Mouse (Mus musculus) kidney, postnatal 0 days (tissue): ENCODE data around the gene Fam131a. TPM values are rescaled to one million over a fixed set of nuclear protein-coding genes. Genes with fewer than 3 reads are reported as not detected.

Source experiments
- ATAC-seq: fragments of 200-750 bp; cut with Nextera tagmentation; replicated peaks from 2 replicates; pipeline ENCODE4 v1.8.0; 2017; ENCODE audit warnings: low read depth, moderate number of reproducible peaks, moderate TSS enrichment, moderate library complexity; ENCODE audit not compliant: low FRiP score
- DNase-seq: peaks from one replicate; pipeline ENCODE4 v3.0.0-alpha.2; 2016; ENCODE audit warnings: low spot score
- H3K27ac ChIP-seq: fragments of 300-500 bp; sonication (generic); 2 replicates; pipeline ENCODE4 v1.5.1; 2014; ENCODE audit warnings: mild to moderate bottlenecking
- H3K27me3 ChIP-seq: fragments of 300-500 bp; sonication (generic); 2 replicates; pipeline ENCODE4 v1.6.1; 2014; ENCODE audit warnings: low read length, mixed read lengths; ENCODE audit not compliant: insufficient read depth
- H3K36me3 ChIP-seq: fragments of 300-500 bp; sonication (generic); 2 replicates; pipeline ENCODE4 v1.6.1; 2014; ENCODE audit warnings: low read length, mixed read lengths; ENCODE audit not compliant: insufficient read depth
- H3K4me1 ChIP-seq: fragments of 300-500 bp; sonication (generic); replicated peaks from 2 replicates; pipeline ENCODE4 v1.6.1; 2014; ENCODE audit warnings: antibody characterized with exemption, low read length, mixed read lengths; ENCODE audit not compliant: insufficient read depth
- H3K4me2 ChIP-seq: fragments of 300-500 bp; sonication (generic); 2 replicates; pipeline ENCODE4 v1.6.1; 2014; ENCODE audit warnings: mild to moderate bottlenecking, low read length, moderate library complexity, mixed read lengths
- H3K4me3 ChIP-seq: fragments of 300-500 bp; sonication (generic); replicated peaks from 2 replicates; pipeline ENCODE4 v1.5.1; 2014; ENCODE audit warnings: low read depth, low read length
- H3K9ac ChIP-seq: fragments of 300-500 bp; sonication (generic); 2 replicates; pipeline ENCODE4 v1.6.1; 2014; ENCODE audit warnings: low read depth, low read length
- H3K9me3 ChIP-seq: fragments of 300-500 bp; sonication (generic); replicated peaks from 2 replicates; pipeline ENCODE4 v1.6.1; 2016; ENCODE audit warnings: low read length, inconsistent platforms, mixed read lengths
- CTCF ChIP-seq: IDR thresholded peaks from 2 replicates; pipeline ENCODE4 v1.5.1; 2016; ENCODE audit warnings: antibody characterized with exemption, low read depth, mild to moderate bottlenecking, moderate library complexity
- WGBS: fragments of 180-500 bp; shearing (Covaris S2); extraction: QIAGEN DNeasy Blood & Tissue Kit; methylation state at CpG from one replicate; pipeline ENCODE4 v1.1.7; 2014; 5-methylcytosine and 5-hydroxymethylcytosine counted together
- polyA plus RNA-seq: library from polyadenylated mRNA; unstranded; fragments of >200 nt; fragmentation: Nextera tagmentation; extraction: Ambion mirVana; gene quantifications from 2 replicates; pipeline ENCODE4 v1.2.1, GENCODE M21; 2015

Fam131a gene
- polyA plus RNA-seq, 1 experiment from 2014 or later = 6.9 TPM

DNA sequence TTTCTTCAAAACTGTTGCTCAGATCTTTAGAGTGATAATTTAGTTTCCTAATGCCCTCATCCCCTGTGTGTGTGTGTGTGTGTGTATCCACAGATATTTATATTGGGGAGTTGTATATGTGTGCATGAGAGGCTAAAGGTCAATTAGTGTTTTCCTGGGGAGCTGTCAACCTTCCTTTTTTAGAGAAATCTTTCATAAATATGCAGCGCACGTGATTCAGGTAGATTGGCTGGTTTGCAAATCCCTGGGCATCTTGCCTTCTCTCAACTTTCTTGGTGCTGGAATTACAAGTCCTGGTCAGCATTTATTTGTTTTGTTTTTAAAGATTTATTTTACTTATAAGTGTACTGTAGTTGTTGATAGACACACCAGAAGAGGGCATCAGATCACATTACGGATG lies 22.8 kb upstream of the Fam131a start:
- Histone ChIP-seq H3K9me3 (no peaks in the 10 kb centered on the region), H3K36me3 (peaks cover 9% of the 10 kb centered on the region; the same call in 1 of the 2 replicates), H3K4me1 (peaks cover 7% of the 10 kb centered on the region; the same call in 1 of the 2 replicates), H3K4me2 (no peak overlapping the region), H3K27me3 (no peaks in the 10 kb centered on the region), H3K27ac (no peak overlapping the region), H3K4me3 (no peak overlapping the region), H3K9ac (no peak overlapping the region)
- no peak for TF ChIP-seq CTCF
- no peak for DNase-seq
- WGBS = 80% methylated on average over 3 of the region's 3 CpGs
- no peak for ATAC-seq

DNA sequence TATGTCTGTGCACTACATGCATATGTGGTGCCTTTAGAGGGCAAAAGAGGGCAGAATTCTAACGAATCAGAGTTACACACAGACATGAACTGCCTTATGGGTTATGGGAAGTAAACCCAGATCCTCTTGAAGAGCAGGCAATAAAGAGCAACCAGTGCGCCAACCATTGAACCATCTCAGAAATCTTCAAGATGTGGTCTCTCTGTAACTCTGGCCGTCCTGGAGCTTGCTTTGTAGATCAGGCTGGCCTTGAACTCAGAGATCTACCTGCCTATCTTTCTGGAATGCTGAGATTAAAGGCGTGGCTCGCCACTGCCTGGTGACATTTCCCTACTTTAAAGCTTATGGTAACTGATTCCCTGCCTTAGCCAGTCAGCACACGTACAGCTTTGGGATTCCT lies 21.2 kb upstream of the Fam131a start:
- Histone ChIP-seq H3K36me3 (peaks cover 21% of the 10 kb centered on the region; the same call in 1 of the 2 replicates), H3K9ac (no peak overlapping the region), H3K4me1 (peaks cover 7% of the 10 kb centered on the region; the same call in 1 of the 2 replicates), H3K9me3 (no peaks in the 10 kb centered on the region), H3K27me3 (no peaks in the 10 kb centered on the region), H3K4me2 (peak overlapping the region; percentile 67), H3K4me3 (peak overlapping the region; percentile 95), H3K27ac (peak overlapping the region; percentile 47; the same call in 1 of the 2 replicates)
- 25% methylated on average over 6 of the region's 6 CpGs for WGBS
- TF ChIP-seq CTCF = no peak
- ATAC-seq = no peak
- no peak for DNase-seq

DNA sequence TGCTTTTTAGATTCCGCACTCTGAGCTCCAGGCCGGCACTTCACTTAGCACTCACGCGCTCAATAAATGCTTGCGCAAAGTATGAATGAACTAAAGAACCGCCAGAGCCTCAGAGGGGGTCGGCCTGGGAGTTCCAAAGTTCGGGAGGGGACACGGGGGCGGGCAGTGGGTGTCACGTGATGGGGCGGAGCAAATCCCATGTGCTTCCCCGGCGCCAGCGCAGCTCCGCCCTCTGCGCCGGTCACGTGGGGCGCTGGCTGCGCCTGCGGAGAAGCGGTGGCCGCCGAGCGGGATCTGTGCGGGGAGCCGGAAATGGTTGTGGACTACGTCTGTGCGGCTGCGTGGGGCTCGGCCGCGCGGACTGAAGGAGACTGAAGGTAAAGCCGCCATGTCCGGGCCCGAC lies 20.5 kb upstream of the Fam131a start:
- Histone ChIP-seq H3K4me3 (peak overlapping the region; percentile 95), H3K27me3 (no peaks in the 10 kb centered on the region), H3K4me1 (peaks cover 7% of the 10 kb centered on the region; the same call in 1 of the 2 replicates), H3K9ac (peak overlapping the region; percentile 97), H3K27ac (peak overlapping the region; percentile 97), H3K36me3 (peaks cover 27% of the 10 kb centered on the region), H3K9me3 (no peaks in the 10 kb centered on the region), H3K4me2 (peak overlapping the region; percentile 67)
- DNase-seq (peak; percentile 97), ATAC-seq (peak; percentile 92)
- no peak for TF ChIP-seq CTCF
- under 1% methylated on average over 32 of the region's 38 CpGs for WGBS

DNA sequence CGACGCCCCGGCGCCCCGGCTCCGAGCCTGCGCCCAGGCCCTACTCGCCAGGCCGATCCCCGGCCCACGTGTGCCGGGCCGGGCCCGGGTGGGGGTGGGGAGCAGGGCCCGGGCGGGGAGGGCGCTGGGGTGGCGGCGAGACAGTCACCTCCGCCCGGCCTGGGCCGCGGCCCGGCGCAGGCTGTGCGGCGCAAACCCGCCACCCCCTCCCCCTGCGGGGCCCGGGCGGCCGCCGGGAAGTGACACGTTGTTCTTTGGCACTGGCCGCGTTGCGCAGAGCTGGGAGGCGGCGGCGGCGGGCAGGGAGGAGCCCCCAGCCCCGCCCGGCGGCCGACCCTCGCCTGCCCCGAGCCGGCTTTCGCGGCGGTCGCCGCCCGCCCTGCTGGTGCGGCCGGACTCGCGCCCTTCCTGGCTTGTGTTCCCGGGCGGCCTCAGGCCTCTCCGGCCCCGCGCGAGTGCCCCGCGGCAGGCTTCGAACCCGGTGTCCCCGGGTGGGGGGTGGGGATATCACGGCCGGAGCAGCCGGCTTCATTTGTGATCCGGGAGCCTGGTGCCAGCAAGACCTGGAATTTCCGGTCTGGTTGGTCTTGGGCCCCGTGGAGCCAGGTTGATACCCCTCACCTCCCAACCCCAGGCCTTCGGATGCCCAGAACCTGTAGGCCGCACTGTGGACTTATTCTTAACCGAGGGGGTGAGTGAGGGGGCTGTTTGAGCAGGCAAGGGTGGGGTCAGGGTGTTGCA lies 19.9 kb upstream of the Fam131a start:
- H3K27me3 ChIP-seq = no peaks in the 10 kb centered on the region
- no peak for TF ChIP-seq CTCF
- DNase-seq = peak; percentile 55
- H3K27ac ChIP-seq = peak overlapping the region; percentile 97
- H3K9me3 ChIP-seq = no peaks in the 10 kb centered on the region
- WGBS = under 1% methylated on average over 55 of the region's 78 CpGs
- H3K4me2 ChIP-seq = peak overlapping the region; percentile 67
- H3K36me3 ChIP-seq = peaks cover 34% of the 10 kb centered on the region
- peaks cover 7% of the 10 kb centered on the region; the same call in 1 of the 2 replicates for H3K4me1 ChIP-seq
- H3K4me3 ChIP-seq = peak overlapping the region; percentile 95
- peak overlapping the region; percentile 97 for H3K9ac ChIP-seq
- peak; percentile 82 for ATAC-seq

DNA sequence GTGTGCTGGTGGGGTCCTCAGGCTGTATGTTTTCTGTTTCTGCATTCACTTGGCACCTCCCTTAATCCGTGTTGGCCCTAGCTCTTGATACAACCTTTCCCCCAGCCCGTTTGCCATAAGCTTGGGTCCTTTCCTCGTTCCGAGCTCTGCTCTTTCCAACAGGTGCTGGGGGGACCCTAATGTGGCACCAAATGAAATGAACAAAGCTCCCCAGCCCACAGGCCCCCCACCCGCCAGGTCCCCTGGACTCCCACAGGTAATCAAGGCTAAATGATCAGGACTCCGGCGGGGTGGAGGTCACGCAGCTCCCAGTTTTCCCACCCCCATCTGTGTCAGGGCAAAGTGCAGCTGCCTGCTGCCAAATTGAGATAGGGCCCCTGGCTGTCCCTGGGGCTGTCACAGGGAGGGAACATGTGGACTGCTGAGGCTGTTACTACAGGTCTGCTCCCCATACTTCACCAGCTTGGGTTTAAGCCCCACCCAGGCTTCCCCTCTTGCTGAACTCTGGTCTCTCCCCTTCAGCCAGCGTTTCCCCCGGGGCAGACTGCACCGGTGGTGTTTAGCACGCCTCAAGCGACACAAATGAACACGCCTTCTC lies 19.2 kb upstream of the Fam131a start:
- peak; percentile 34 for DNase-seq
- peak overlapping the region; percentile 97 for H3K27ac ChIP-seq
- peaks cover 7% of the 10 kb centered on the region; the same call in 1 of the 2 replicates for H3K4me1 ChIP-seq
- WGBS = under 1% methylated on average over 14 of the region's 14 CpGs
- peaks cover 40% of the 10 kb centered on the region for H3K36me3 ChIP-seq
- peak; percentile 15; the same call in 1 of the 2 replicates for ATAC-seq
- peak overlapping the region; percentile 97 for H3K9ac ChIP-seq
- H3K4me2 ChIP-seq = peak overlapping the region; percentile 67
- H3K9me3 ChIP-seq = no peaks in the 10 kb centered on the region
- H3K4me3 ChIP-seq = peak overlapping the region; percentile 95
- no peak for TF ChIP-seq CTCF
- no peaks in the 10 kb centered on the region for H3K27me3 ChIP-seq

DNA sequence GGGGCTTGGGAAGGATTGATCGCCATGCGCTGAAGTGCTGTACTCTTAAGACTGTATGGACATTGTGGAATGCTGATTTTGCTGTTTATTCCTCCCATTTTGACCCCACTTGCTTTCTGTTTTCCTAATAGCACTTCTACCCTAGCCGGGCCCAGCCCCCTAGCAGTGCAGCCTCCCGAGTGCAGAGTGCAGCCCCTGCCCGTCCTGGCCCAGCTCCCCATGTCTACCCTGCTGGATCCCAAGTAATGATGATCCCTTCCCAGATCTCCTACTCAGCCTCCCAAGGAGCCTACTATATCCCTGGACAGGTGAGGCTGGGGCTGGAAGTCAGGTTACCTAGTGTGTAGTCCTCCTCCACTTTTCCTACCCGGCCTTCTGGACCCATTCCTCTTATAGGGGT lies 17.8 kb upstream of the Fam131a start:
- TF ChIP-seq CTCF = no peak
- H3K36me3 ChIP-seq = peaks cover 53% of the 10 kb centered on the region
- WGBS = 89% methylated on average over 6 of the region's 6 CpGs

More for the DNA sequence above, 17.8 kb upstream of the Fam131a start:
- ATAC-seq = no peak
- H3K4me2 ChIP-seq = no peak overlapping the region
- H3K9ac ChIP-seq = no peak overlapping the region
- no peak overlapping the region for H3K27ac ChIP-seq
- no peak for DNase-seq
- H3K9me3 ChIP-seq = no peaks in the 10 kb centered on the region
- H3K4me1 ChIP-seq = peaks cover 7% of the 10 kb centered on the region; the same call in 1 of the 2 replicates
- no peak overlapping the region for H3K4me3 ChIP-seq
- H3K27me3 ChIP-seq = no peaks in the 10 kb centered on the region
